Comparison of ENCODE assay signal across 9 mouse cellular contexts in genomic region chr3:96547389-96547960, GRCm38 (mm10). TPM values are rescaled to one million over a fixed set of nuclear protein-coding genes. Genes with fewer than 3 reads are reported as not detected.
A peak's percentile ranks its signal among the peaks of the same experiment; 100 is the strongest.
DNase-seq lines count a peak whose midpoint lies in the region; ATAC-seq and TF ChIP-seq lines count a peak whose summit lies in the region.
"Had no signal": no experiment of that assay in that cellular context is flagged by ENCODE, and none has a peak within 500 bp of the region (broad histone marks: within the 10 kb centered on the region; RNA-seq: fewer than 3 reads in every experiment).

No protein-coding gene starts in this region.

- TF ChIP-seq CTCF in bone marrow, adult 2 months (IDR thresholded peaks at IDR 0.05; ENCODE audit: control insufficient read depth, insufficient read depth, low read length): peak; percentile 87
- TF ChIP-seq CTCF in testis, adult 2 months (IDR thresholded peaks at IDR 0.05; ENCODE audit: control insufficient read depth, insufficient read depth, insufficient replicate concordance, low read depth, low read length): peak; percentile 69; the same call in 1 of the 2 replicates

- H3K4me1 ChIP-seq in bone marrow, adult 2 months (ENCODE audit: control insufficient read depth, insufficient read depth, low read length): no peaks in the 10 kb centered on the region; the same call in 1 of the 2 replicates
- H3K4me1 ChIP-seq in embryonic facial prominence, embryonic 15.5 days: peaks cover 11% of the 10 kb centered on the region; the same call in 1 of the 2 replicates
- H3K4me1 ChIP-seq in heart, embryonic 15.5 days (replicated peaks): peaks cover 28% of the 10 kb centered on the region
- peaks cover 9% of the 10 kb centered on the region for H3K4me1 ChIP-seq in liver, embryonic 13.5 days (replicated peaks)
- no peaks in the 10 kb centered on the region; the same call in none of the 2 replicates for H3K4me1 ChIP-seq in testis, adult 2 months (ENCODE audit: control insufficient read depth, insufficient read depth, low read length)

- no peak overlapping the region for H3K9ac ChIP-seq in embryonic facial prominence, embryonic 15.5 days
- peak overlapping the region; percentile 26; the same call in 1 of the 2 replicates for H3K9ac ChIP-seq in heart, embryonic 15.5 days
- no peak overlapping the region for H3K9ac ChIP-seq in liver, embryonic 13.5 days

- peak; percentile 84 for DNase-seq in kidney, postnatal 14 days
- DNase-seq in liver, embryonic 13.5 days: peak; percentile 55
- DNase-seq in neural tube, embryonic 10.5 days (ENCODE audit: extremely low spot score, low spot score): peak; percentile 82

- H3K36me3 ChIP-seq in embryonic facial prominence, embryonic 15.5 days: no peaks in the 10 kb centered on the region
- H3K36me3 ChIP-seq in heart, embryonic 15.5 days: no peaks in the 10 kb centered on the region
- no peaks in the 10 kb centered on the region for H3K36me3 ChIP-seq in liver, embryonic 13.5 days
- H3K36me3 ChIP-seq in testis, adult 2 months (ENCODE audit: control insufficient read depth, insufficient read depth, low read length): no peaks in the 10 kb centered on the region

- no peak overlapping the region for H3K4me3 ChIP-seq in bone marrow, adult 2 months (replicated peaks; ENCODE audit: control insufficient read depth, low read depth, low read length)
- 0 out of 2 replicates have a peak overlapping the region, but pooled peaks have one; percentile 9 for H3K4me3 ChIP-seq in embryonic facial prominence, embryonic 15.5 days (replicated peaks)
- no peak overlapping the region for H3K4me3 ChIP-seq in heart, embryonic 15.5 days
- H3K4me3 ChIP-seq in liver, embryonic 13.5 days (replicated peaks): no peak overlapping the region
- no peak overlapping the region for H3K4me3 ChIP-seq in testis, adult 2 months (ENCODE audit: control insufficient read depth, low read depth, low read length)

- peak overlapping the region; percentile 22; the same call in 1 of the 2 replicates for H3K4me2 ChIP-seq in embryonic facial prominence, embryonic 15.5 days (replicated peaks)
- peak overlapping the region; percentile 44 for H3K4me2 ChIP-seq in heart, embryonic 15.5 days
- 0 out of 2 replicates have a peak overlapping the region, but pooled peaks have one; percentile 13 for H3K4me2 ChIP-seq in liver, embryonic 13.5 days

- ATAC-seq in CD4-positive, CD25-positive, alpha-beta regulatory T cell, adult 4 months: peak; percentile 64
- ATAC-seq in embryonic facial prominence, embryonic 15.5 days (ENCODE audit: insufficient number of reproducible peaks, low FRiP score, low TSS enrichment, low read depth): no peak
- ATAC-seq in heart, embryonic 15.5 days (replicated peaks; ENCODE audit: insufficient number of reproducible peaks, insufficient read depth, low FRiP score, low read depth): no peak
- ATAC-seq in liver, embryonic 13.5 days (ENCODE audit: low read depth): no peak

- 0 out of 2 replicates have a peak, but pooled peaks cover 3% of the 10 kb centered on the region for H3K27me3 ChIP-seq in embryonic facial prominence, embryonic 15.5 days
- no peaks in the 10 kb centered on the region; the same call in 1 of the 2 replicates for H3K27me3 ChIP-seq in heart, embryonic 15.5 days
- H3K27me3 ChIP-seq in liver, embryonic 13.5 days: peaks cover 4% of the 10 kb centered on the region; the same call in 1 of the 2 replicates
- no peaks in the 10 kb centered on the region for H3K27me3 ChIP-seq in testis, adult 2 months (ENCODE audit: control insufficient read depth, insufficient read depth, low read length)

- TF ChIP-seq POLR2A in bone marrow, adult 2 months (IDR thresholded peaks at IDR 0.05; ENCODE audit: borderline replicate concordance, control insufficient read depth, low read depth, low read length): no peak
- no peak for TF ChIP-seq POLR2A in testis, adult 2 months (IDR thresholded peaks at IDR 0.05; ENCODE audit: control insufficient read depth, low read depth, low read length)

- 12% methylated on average over 14 of the region's 14 CpGs for WGBS in bone marrow, adult 2 months
- WGBS in embryonic facial prominence, embryonic 15.5 days: 9% methylated on average over 14 of the region's 14 CpGs
- 10% methylated on average over 14 of the region's 14 CpGs for WGBS in heart, embryonic 15.5 days
- 12% methylated on average over 14 of the region's 14 CpGs for WGBS in liver, embryonic 13.5 days (ENCODE audit: insufficient replicate concordance)

- no peak overlapping the region for H3K27ac ChIP-seq in bone marrow, adult 2 months (ENCODE audit: control insufficient read depth, insufficient read depth, low read depth, low read length, poor library complexity)
- H3K27ac ChIP-seq in embryonic facial prominence, embryonic 15.5 days (replicated peaks): no peak overlapping the region
- H3K27ac ChIP-seq in heart, embryonic 15.5 days: no peak overlapping the region
- no peak overlapping the region for H3K27ac ChIP-seq in liver, embryonic 13.5 days
- no peak overlapping the region for H3K27ac ChIP-seq in testis, adult 2 months (ENCODE audit: control insufficient read depth, insufficient read depth, low read depth, low read length)

- H3K9me3 ChIP-seq in embryonic facial prominence, embryonic 15.5 days (replicated peaks): no peaks in the 10 kb centered on the region
- H3K9me3 ChIP-seq in heart, embryonic 15.5 days (replicated peaks): no peaks in the 10 kb centered on the region
- H3K9me3 ChIP-seq in liver, embryonic 13.5 days (replicated peaks): no peaks in the 10 kb centered on the region

RNA-seq across cellular contexts. Expression of gene Txnip, which starts 10.3 kb away (rescaled TPM):
- 100 to 1,000 TPM; 376 to 396 TPM for polyA plus RNA-seq in CD4-positive, CD25-positive, alpha-beta regulatory T cell, adult 4 months (2017; shearing (Covaris generic))
- polyA plus RNA-seq in bone marrow, adult 2 months (2011; ENCODE audit: insufficient read depth, insufficient read length, low replicate concordance, missing spikeins): 104 and 163 TPM in 2 replicates
- 179 and 184 TPM in 2 replicates for polyA plus RNA-seq in embryonic facial prominence, embryonic 15.5 days (2015; fragmentation: Nextera tagmentation; extraction: Ambion mirVana)
- polyA plus RNA-seq in heart, embryonic 15.5 days (2015; fragmentation: Nextera tagmentation; extraction: Ambion mirVana): 206 and 208 TPM in 2 replicates
- 29.7 and 29.9 TPM in 2 replicates for polyA plus RNA-seq in liver, embryonic 13.5 days (2015; fragmentation: Nextera tagmentation; extraction: Ambion mirVana)
- polyA plus RNA-seq in testis, adult 2 months (2012; rRNA removed): 73.8 and 75.5 TPM in 2 replicates

RNA-seq across cellular contexts. Expression of gene Hfe2, which starts 22.5 kb away (rescaled TPM):
- polyA plus RNA-seq in CD4-positive, CD25-positive, alpha-beta regulatory T cell, adult 4 months (2017; shearing (Covaris generic)): under 1 TPM in 1 of 2 experiments, not detected in 1; 0.22 TPM
- 0.75 TPM in 1 of 2 replicates, not detected in the other for polyA plus RNA-seq in bone marrow, adult 2 months (2011; ENCODE audit: insufficient read depth, insufficient read length, low replicate concordance, missing spikeins)
- polyA plus RNA-seq in embryonic facial prominence, embryonic 15.5 days (2015; fragmentation: Nextera tagmentation; extraction: Ambion mirVana): 12.4 and 16.1 TPM in 2 replicates
- polyA plus RNA-seq in heart, embryonic 15.5 days (2015; fragmentation: Nextera tagmentation; extraction: Ambion mirVana): 7.9 and 8.0 TPM in 2 replicates
- polyA plus RNA-seq in liver, embryonic 13.5 days (2015; fragmentation: Nextera tagmentation; extraction: Ambion mirVana): 1.3 and 1.7 TPM in 2 replicates
- 7.8 and 9.0 TPM in 2 replicates for polyA plus RNA-seq in testis, adult 2 months (2012; rRNA removed)

RNA-seq across cellular contexts. Expression of gene Gm16253, which starts 29.3 kb away (rescaled TPM):
- 1 to 10 TPM; 1.5 to 2.0 TPM for polyA plus RNA-seq in CD4-positive, CD25-positive, alpha-beta regulatory T cell, adult 4 months (2017; shearing (Covaris generic))
- not detected in 2 replicates for polyA plus RNA-seq in bone marrow, adult 2 months (2011; ENCODE audit: insufficient read depth, insufficient read length, low replicate concordance, missing spikeins)
- polyA plus RNA-seq in embryonic facial prominence, embryonic 15.5 days (2015; fragmentation: Nextera tagmentation; extraction: Ambion mirVana): 1.5 and 2.0 TPM in 2 replicates
- 1.3 and 1.6 TPM in 2 replicates for polyA plus RNA-seq in heart, embryonic 15.5 days (2015; fragmentation: Nextera tagmentation; extraction: Ambion mirVana)
- 0.29 TPM in 1 of 2 replicates, not detected in the other for polyA plus RNA-seq in liver, embryonic 13.5 days (2015; fragmentation: Nextera tagmentation; extraction: Ambion mirVana)
- not detected in 2 replicates for polyA plus RNA-seq in testis, adult 2 months (2012; rRNA removed)
- polyA plus RNA-seq: frontal cortex, adult 2 months had no signal

RNA-seq across cellular contexts. Expression of gene Polr3gl, which starts 46.5 kb away (rescaled TPM):
- polyA plus RNA-seq in CD4-positive, CD25-positive, alpha-beta regulatory T cell, adult 4 months (2017; shearing (Covaris generic)): 10 to 100 TPM; 40.6 to 51.4 TPM
- 61.0 and 72.3 TPM in 2 replicates for polyA plus RNA-seq in bone marrow, adult 2 months (2011; ENCODE audit: insufficient read depth, insufficient read length, low replicate concordance, missing spikeins)
- 43.6 and 48.5 TPM in 2 replicates for polyA plus RNA-seq in embryonic facial prominence, embryonic 15.5 days (2015; fragmentation: Nextera tagmentation; extraction: Ambion mirVana)
- 34.8 and 38.3 TPM in 2 replicates for polyA plus RNA-seq in heart, embryonic 15.5 days (2015; fragmentation: Nextera tagmentation; extraction: Ambion mirVana)
- 13.0 and 13.5 TPM in 2 replicates for polyA plus RNA-seq in liver, embryonic 13.5 days (2015; fragmentation: Nextera tagmentation; extraction: Ambion mirVana)
- 13.9 and 17.8 TPM in 2 replicates for polyA plus RNA-seq in testis, adult 2 months (2012; rRNA removed)

RNA-seq across cellular contexts. Expression of gene Ankrd34a, which starts 49.0 kb away (rescaled TPM):
- not detected for polyA plus RNA-seq in CD4-positive, CD25-positive, alpha-beta regulatory T cell, adult 4 months (2017; shearing (Covaris generic))
- polyA plus RNA-seq in bone marrow, adult 2 months (2011; ENCODE audit: insufficient read depth, insufficient read length, low replicate concordance, missing spikeins): not detected in 2 replicates
- 2.2 and 3.0 TPM in 2 replicates for polyA plus RNA-seq in embryonic facial prominence, embryonic 15.5 days (2015; fragmentation: Nextera tagmentation; extraction: Ambion mirVana)
- 6.7 TPM in 2 replicates for polyA plus RNA-seq in heart, embryonic 15.5 days (2015; fragmentation: Nextera tagmentation; extraction: Ambion mirVana)
- 0.12 and 0.14 TPM in 2 replicates for polyA plus RNA-seq in liver, embryonic 13.5 days (2015; fragmentation: Nextera tagmentation; extraction: Ambion mirVana)
- polyA plus RNA-seq in testis, adult 2 months (2012; rRNA removed): 0.12 TPM in 1 of 2 replicates, not detected in the other
